Mouse (Mus musculus) testis, postnatal 14 days (tissue): ENCODE measurements around the gene Vmn2r74.

Source experiments
- DNase-seq: peaks from one replicate; pipeline ENCODE4 v3.0.0; 2021; ENCODE audit warnings: low spot score

Gene Vmn2r74

DNA sequence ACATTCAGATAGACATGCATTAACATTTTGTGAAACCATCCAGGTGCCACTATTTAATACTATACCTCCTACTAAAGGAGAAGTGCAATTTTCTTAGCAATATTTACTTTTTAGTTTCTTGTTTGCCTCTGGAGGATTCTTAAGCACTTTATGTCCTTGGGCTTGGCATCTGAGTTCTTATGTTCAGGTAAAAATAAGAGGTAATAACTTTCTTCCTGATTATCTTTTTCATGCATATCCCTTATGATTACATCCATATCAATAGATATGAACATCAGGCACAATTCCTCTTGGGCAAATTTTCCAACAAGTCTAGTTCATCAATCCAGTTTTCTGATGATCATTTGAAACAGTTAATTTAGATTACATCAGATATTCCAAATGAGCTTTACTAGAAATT lies at the start of gene Vmn2r74:
Gene Vmn2r74, minus strand, starts transcription at position 101 of the 400 bp plus-strand sequence.
- DNase-seq = no peak

GRCm38 (mm10) chr7:86007533-86007932 lies 46.1 kb upstream of the Vmn2r74 start:
- DNase-seq = no peak
